Mouse (Mus musculus): ENCODE data around the gene Nfkbid. TPM values are rescaled to one million over a fixed set of nuclear protein-coding genes. Genes with fewer than 3 reads are reported as not detected.

Gene Nfkbid
- 1 to 10 TPM; 1.6 to 2.0 TPM for total RNA-seq (2021)
- long read RNA-seq, experiment 1, partial matches to known transcripts, result 0 of 1 reads
- long read RNA-seq, experiment 1, other reads (novel, unspliced or antisense), result 1 of 1 reads
- long read RNA-seq, experiment 2, partial matches to known transcripts, result 0 of 1 reads
- long read RNA-seq, experiment 2, other reads (novel, unspliced or antisense), result 0 of 1 reads

GRCm38 (mm10) chr7:30421175-30421889 lies at the start of gene Nfkbid:
TSS of gene Nfkbid (plus strand) at chr7:30421732.
- DNase-seq (ENCODE audit: low spot score in 2 of 2), result peak; percentile 73 to 77

- peak; percentile 79 to 80 for DNase-seq (ENCODE audit: low spot score in 2 of 2)
These were observed 48.0 kb upstream of the Nfkbid start for GRCm38 (mm10) chr7:30373501-30373962.

- no peak for DNase-seq (ENCODE audit: low spot score in 2 of 2)
These were observed 41.5 kb upstream of the Nfkbid start for GRCm38 (mm10) chr7:30380061-30380460.

GRCm38 (mm10) chr7:30384106-30384505 lies 37.4 kb upstream of the Nfkbid start:
- DNase-seq (ENCODE audit: low spot score in 2 of 2), result no peak

GRCm38 (mm10) chr7:30392746-30393520 lies 28.6 kb upstream of the Nfkbid start:
- no peak for DNase-seq (ENCODE audit: low spot score in 2 of 2)

GRCm38 (mm10) chr7:30393631-30394030 lies 27.9 kb upstream of the Nfkbid start:
- no peak for DNase-seq (ENCODE audit: low spot score in 2 of 2)

- no peak for DNase-seq (ENCODE audit: low spot score in 2 of 2)
These were observed 27.2 kb upstream of the Nfkbid start for GRCm38 (mm10) chr7:30394379-30394778.

GRCm38 (mm10) chr7:30394871-30395270 lies 26.7 kb upstream of the Nfkbid start:
- DNase-seq (ENCODE audit: low spot score in 2 of 2), result no peak

GRCm38 (mm10) chr7:30399671-30400070 lies 21.9 kb upstream of the Nfkbid start:
- DNase-seq (ENCODE audit: low spot score in 2 of 2), result no peak

- DNase-seq (ENCODE audit: low spot score in 2 of 2), result no peak
These were observed 19.2 kb upstream of the Nfkbid start for GRCm38 (mm10) chr7:30402343-30402742.

GRCm38 (mm10) chr7:30408639-30409038 lies 12.9 kb upstream of the Nfkbid start:
- DNase-seq (ENCODE audit: low spot score in 2 of 2), result no peak

GRCm38 (mm10) chr7:30409789-30410188 lies 11.7 kb upstream of the Nfkbid start:
- no peak for DNase-seq (ENCODE audit: low spot score in 2 of 2)

GRCm38 (mm10) chr7:30411023-30411422 lies 10.5 kb upstream of the Nfkbid start:
- DNase-seq (ENCODE audit: low spot score in 2 of 2), result no peak

GRCm38 (mm10) chr7:30412735-30413147 lies 8.8 kb upstream of the Nfkbid start:
- DNase-seq (ENCODE audit: low spot score in 2 of 2), result no peak

GRCm38 (mm10) chr7:30413596-30413995 lies 7.9 kb upstream of the Nfkbid start, which contains the start of gene Tyrobp:
TSS of gene Tyrobp (plus strand) at chr7:30413760.
- no peak for DNase-seq (ENCODE audit: low spot score in 2 of 2)

GRCm38 (mm10) chr7:30417856-30418255 lies 3.7 kb upstream of the Nfkbid start:
- no peak for DNase-seq (ENCODE audit: low spot score in 2 of 2)

- DNase-seq (ENCODE audit: low spot score in 2 of 2), result no peak
These were observed 1.7 kb upstream of the Nfkbid start, which contains the start of gene Hcst for GRCm38 (mm10) chr7:30419561-30420499. TSS of gene Hcst (minus strand) at chr7:30419854.

GRCm38 (mm10) chr7:30420673-30421072 lies 859 bp upstream of the Nfkbid start:
- no peak for DNase-seq (ENCODE audit: low spot score in 2 of 2)

GRCm38 (mm10) chr7:30421890-30422435 lies 431 bp downstream of the Nfkbid start:
- peak; percentile 83 to 84 for DNase-seq (ENCODE audit: low spot score in 2 of 2)

GRCm38 (mm10) chr7:30422560-30422959 lies 1.0 kb downstream of the Nfkbid start:
- no peak for DNase-seq (ENCODE audit: low spot score in 2 of 2)

All from adrenal gland, adult 18-20 months (tissue).